Mouse (Mus musculus) gastrocnemius, postnatal 14 days (tissue): ENCODE results near the gene F8a. TPM values are rescaled to one million over a fixed set of nuclear protein-coding genes. Genes with fewer than 3 reads are reported as not detected.
"Not testable (repeated sequence)": the region's sequence is repeated elsewhere in the genome, so short reads cannot be mapped to it uniquely, and the experiment has no call there.

ENCODE experiments used
- DNase-seq: peaks from one replicate; pipeline ENCODE4 v3.0.0; 2021; ENCODE audit warnings: mixed read lengths
- intact Hi-C: fragments of 180-260 bp; cut with DNase I; formaldehyde crosslinking; loops from one replicate; pipeline ENCODE4 v1.15.1; 2025; ENCODE audit warnings: low total_unique reads
- long read RNA-seq, 2 experiments: library from polyadenylated mRNA; stranded (forward); transcript quantifications; one replicate each; pipeline ENCODE4 v2.0.0; 2021
- total RNA-seq, 2 experiments: library from RNA; stranded (reverse); gene quantifications; 2 replicates each; pipeline ENCODE4 v1.2.3; 2021

Gene F8a
- total RNA-seq = 1 to 10 TPM; 7.2 to 8.6 TPM
- long read RNA-seq, experiment 1, transcript F8a-201 (1 exons, 2,505 nt) = major isoform, 26 of 26 reads
- long read RNA-seq, experiment 1, partial matches to known transcripts = 0 of 26 reads
- long read RNA-seq, experiment 1, other reads (novel, unspliced or antisense) = 0 of 26 reads
- long read RNA-seq, experiment 2, transcript F8a-201 (1 exons, 2,505 nt) = major isoform, 30 of 30 reads
- long read RNA-seq, experiment 2, partial matches to known transcripts = 0 of 30 reads
- long read RNA-seq, experiment 2, other reads (novel, unspliced or antisense) = 0 of 30 reads

GRCm38 (mm10) chrX:73227914-73228605 is at the start of gene F8a:
Gene F8a, plus strand, starts transcription at chrX:73228291.
- DNase-seq = peak; percentile 75
- intact Hi-C loops = no loop called here

DNA sequence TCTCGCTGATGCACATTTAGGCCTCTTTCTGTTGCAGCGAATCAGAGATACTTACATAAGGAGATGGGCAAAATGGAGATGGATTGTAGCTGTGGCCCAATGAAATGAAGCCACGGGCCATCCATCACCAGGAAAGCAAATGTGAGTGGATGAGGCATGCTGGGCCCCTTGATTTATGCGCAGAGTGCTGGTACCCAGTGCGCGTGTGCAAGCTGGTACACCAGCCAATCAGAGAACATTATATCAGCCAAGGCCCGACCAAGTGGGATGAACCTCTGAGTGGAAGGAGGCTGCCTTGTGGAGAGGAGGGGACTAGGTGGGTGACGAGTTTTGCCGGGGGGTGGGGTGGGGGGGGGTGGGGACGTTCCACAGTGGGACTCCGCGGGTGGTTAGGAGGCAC is 36.2 kb upstream of the F8a start, which contains the start of gene Xlr3b:
TSS of gene Xlr3b (plus strand) at position 274 of the 400 bp plus-strand sequence.
- DNase-seq, intact Hi-C loops: not testable (repeated sequence)

GRCm38 (mm10) chrX:73213819-73214564 is 14.1 kb upstream of the F8a start, which contains the start of gene Xlr4b:
Gene Xlr4b, plus strand, starts transcription at chrX:73214333.
- intact Hi-C loops, DNase-seq: not testable (repeated sequence)

DNA sequence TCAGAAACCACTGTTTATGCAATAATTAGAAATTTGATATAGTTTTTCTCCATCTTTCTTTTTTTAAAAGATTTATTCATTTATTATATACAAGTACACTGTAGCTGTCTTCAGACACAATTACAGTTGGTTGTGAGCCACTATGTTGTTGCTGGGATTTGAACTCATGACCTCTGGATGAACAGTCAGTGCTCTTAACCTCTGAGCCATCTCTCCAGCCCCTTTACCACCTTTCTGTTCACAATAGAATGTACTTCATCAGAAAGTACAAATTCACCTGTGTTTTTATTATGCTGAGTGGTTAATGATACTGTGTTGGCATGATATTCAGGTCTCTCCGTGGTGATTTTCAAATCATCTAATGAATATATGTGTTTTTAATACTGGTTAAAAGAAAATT is 2.7 kb upstream of the F8a start:
- intact Hi-C loops = no loop called here
- DNase-seq = no peak

GRCm38 (mm10) chrX:73228606-73229214 is 619 bp downstream of the F8a start:
- DNase-seq = peak; percentile 59
- intact Hi-C loops = no loop called here

DNA sequence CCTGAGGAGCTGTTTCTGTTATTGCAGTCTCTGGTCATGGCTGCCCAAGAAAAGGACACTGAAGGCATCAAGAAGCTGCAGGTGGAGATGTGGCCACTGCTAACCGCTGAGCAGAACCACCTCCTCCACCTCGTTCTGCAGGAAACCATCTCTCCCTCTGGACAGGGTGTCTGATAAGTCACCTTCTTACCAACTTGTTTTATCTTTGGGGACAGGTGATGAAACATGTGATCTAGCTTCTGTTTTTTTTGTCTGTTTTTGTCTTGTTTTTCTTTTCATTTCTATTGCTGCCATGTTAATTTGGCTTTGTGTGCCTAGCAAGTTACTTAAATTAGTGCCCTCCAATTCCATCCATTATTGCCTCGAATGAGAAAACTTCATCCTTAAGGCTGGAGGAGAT is 1.2 kb downstream of the F8a start:
- intact Hi-C loops = no loop called here
- DNase-seq = no peak

GRCm38 (mm10) chrX:73242821-73243325 is 14.8 kb downstream of the F8a start, which contains the start of gene Xlr4c:
Gene Xlr4c, minus strand, starts transcription at chrX:73243130.
- intact Hi-C loops, DNase-seq: not testable (repeated sequence)

- DNase-seq, intact Hi-C loops: not testable (repeated sequence)
Measured at GRCm38 (mm10) chrX:73262428-73262827, 34.3 kb downstream of the F8a start.

DNA sequence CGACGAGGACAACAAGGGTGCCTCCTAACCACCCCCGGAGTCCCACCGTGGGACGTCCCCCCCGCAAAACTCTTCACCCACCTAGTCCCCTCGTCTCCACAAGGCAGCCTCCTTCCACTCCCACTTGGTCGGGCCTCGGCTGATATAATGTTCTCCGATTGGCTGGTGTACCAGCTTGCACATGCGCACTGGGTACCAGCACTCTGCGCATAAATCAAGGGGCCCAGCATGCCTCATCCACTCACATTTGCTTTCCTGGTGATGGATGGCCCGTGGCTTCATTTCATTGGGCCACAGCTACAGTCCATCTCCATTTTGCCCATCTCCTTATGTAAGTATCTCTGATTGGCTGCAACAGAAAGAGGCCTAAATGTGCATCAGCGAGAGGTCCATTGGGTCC is 37.2 kb downstream of the F8a start, which contains the start of gene Xlr3c:
TSS of gene Xlr3c (minus strand) at position 121 of the 400 bp plus-strand sequence.
- DNase-seq, intact Hi-C loops: not testable (repeated sequence)

Other genes starting within 250 kb of the F8a start
- 1 to 10 TPM; 5.5 to 8.7 TPM for gene Zfp185, start 241.0 kb upstream of the F8a start, total RNA-seq
- gene Pnma5, start 191.2 kb upstream of the F8a start, total RNA-seq = not detected
- gene Pnma3, start 163.5 kb upstream of the F8a start, total RNA-seq = not detected
- under 1 TPM in 1 of 2 experiments, not detected in 1; 0.82 TPM for gene Xlr4a, start 145.8 kb upstream of the F8a start, total RNA-seq
- gene Xlr3a, start 131.2 kb upstream of the F8a start, total RNA-seq = under 1 TPM; 0.38 to 0.68 TPM
- gene Gm14685, start 111.2 kb upstream of the F8a start, total RNA-seq = not detected
- gene Xlr5b, start 79.5 kb upstream of the F8a start, total RNA-seq = not detected
- gene DXBay18, start 78.8 kb upstream of the F8a start, total RNA-seq = not detected
- not detected for gene Spin2d, start 51.3 kb upstream of the F8a start, total RNA-seq
- 1 to 10 TPM; 2.7 to 4.8 TPM for gene Xlr3b, start 36.1 kb upstream of the F8a start, total RNA-seq
- gene Xlr4b, start 14.0 kb upstream of the F8a start, total RNA-seq = not detected
- gene Xlr4c, start 14.8 kb downstream of the F8a start, total RNA-seq = not detected
- under 1 TPM in 1 of 2 experiments, not detected in 1; 0.31 TPM for gene Xlr3c, start 37.1 kb downstream of the F8a start, total RNA-seq
- not detected for gene Xlr5a, start 64.7 kb downstream of the F8a start, total RNA-seq
- not detected for gene Xlr5c, start 64.7 kb downstream of the F8a start, total RNA-seq
- not detected for gene Gm45015, start 108.5 kb downstream of the F8a start, total RNA-seq
- gene Zfp275, start 114.3 kb downstream of the F8a start, total RNA-seq = 1 to 10 TPM; 5.5 to 6.1 TPM
- not detected for gene Gm18336, start 170.4 kb downstream of the F8a start, total RNA-seq
- gene Zfp92, start 182.8 kb downstream of the F8a start, total RNA-seq = under 1 TPM; 0.04 TPM
- not detected for gene Trex2, start 207.1 kb downstream of the F8a start, total RNA-seq
- 10 to 100 TPM; 15.7 to 20.4 TPM for gene Haus7, start 230.8 kb downstream of the F8a start, total RNA-seq